Mouse (Mus musculus): ENCODE data around the gene Slc35b4.

- TF ChIP-seq CTCF (IDR thresholded peaks at IDR 0.05; ENCODE audit: low read depth) (no peak), EP300 (IDR thresholded peaks at IDR 0.05; ENCODE audit: low read depth) (no peak)
Observed at GRCm38 (mm10) chr6:34149821-34150220, 27.1 kb downstream of the Slc35b4 start.

Data from liver, embryonic 14.5 days (tissue).